Mouse (Mus musculus): Measurements from ENCODE around the gene Dmp1.

Dmp1 gene

DNA sequence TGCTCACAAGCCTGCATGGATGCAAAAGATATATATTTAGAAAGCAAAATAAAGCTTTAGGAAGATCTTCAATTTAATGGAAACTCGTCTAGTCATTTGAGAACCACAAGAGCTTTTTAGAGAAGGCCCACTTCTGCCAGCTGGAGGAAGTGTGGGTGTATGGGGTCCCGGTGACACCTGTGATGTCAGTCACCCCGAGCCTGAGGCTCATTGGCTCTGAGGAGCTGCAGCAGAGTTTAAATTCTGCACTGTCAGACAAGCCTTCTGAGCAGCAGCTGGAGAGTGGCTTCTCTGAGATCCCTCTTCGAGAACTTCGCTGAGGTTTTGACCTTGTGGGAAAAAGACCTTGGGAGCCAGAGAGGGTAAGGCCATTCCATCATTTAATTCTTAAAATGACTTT, at the start of gene Dmp1:
Gene Dmp1 (plus strand): TSS at position 263 of the 400 bp plus-strand sequence.
- TF ChIP-seq GATA4 (IDR thresholded peaks at IDR 0.05; ENCODE audit: insufficient replicate concordance, low read length): no peak

DNA sequence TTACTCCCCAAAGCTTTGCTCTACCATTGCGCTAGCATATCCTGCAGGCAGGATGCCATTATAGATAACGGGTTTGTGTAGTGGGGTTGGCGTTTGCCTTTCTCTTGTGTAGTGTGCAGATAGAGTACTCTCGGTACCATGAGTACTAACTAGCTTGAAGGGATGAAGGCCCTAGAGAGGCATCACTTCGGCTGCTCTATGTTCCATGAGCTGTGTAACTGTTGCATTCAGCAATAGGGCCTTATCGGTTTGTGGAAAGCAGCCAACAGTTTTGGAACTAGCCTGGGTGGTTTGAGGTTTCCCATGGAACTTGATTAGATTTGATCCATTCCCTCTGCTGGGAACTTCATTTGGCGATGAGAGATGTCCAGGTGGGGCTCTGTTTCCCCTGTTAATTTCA, 44.7 kb upstream of the Dmp1 start:
- TF ChIP-seq GATA4 (IDR thresholded peaks at IDR 0.05; ENCODE audit: insufficient replicate concordance, low read length): no peak

DNA sequence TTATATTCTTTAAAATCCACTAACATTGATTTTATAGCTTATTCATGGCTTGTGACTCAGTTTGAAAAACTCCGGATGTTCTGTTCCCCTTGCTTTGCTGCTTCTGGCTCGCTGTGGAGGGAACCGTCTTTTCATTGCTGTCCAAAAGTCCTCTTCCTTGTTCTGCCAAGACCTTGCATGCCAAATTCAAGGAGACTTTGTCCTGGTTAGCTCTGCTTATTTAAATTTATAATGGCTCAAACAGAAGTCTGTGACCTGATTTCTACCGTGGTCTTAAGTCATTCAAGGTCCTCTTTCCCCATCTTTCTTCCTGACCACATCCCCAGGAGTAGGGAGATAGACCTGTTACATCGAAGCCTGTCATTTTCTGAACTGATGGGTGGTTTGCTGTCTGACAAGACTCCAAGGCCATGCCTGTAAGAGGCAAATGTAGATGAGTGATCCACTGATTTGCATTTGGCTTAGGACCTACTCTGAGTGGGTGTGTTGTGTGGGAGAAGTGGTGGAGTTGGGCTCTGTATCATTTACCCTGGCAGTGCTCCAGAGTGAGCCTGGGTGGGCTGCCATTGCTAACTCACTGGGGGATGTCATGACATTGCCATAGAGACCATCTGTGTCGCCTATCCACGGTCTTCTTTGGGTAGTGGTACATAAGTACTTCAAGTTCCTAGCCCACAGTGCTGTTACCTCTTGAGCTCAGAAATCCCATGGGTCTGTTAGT, 43.9 kb upstream of the Dmp1 start:
- TF ChIP-seq GATA4 (IDR thresholded peaks at IDR 0.05; ENCODE audit: insufficient replicate concordance, low read length): no peak

DNA sequence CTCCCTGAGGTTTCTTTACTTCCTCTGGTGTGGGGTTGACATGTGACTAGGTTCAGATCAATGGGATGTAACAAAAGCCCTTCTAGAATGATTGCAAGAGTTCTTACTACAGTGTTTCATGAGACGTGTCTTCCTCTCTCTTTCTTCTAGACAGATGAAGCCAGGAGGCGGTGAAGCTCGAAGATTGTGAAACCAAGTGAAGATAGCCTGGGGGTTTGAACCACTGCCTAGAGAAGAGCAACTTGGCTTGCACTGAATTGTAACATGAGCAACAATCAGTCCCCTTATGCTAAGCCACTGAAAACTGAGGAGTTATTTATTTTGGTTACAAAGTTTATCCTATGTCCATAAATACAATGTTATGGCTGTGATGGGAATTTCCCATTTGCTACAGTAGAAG, 41.8 kb upstream of the Dmp1 start:
- no peak for TF ChIP-seq GATA4 (IDR thresholded peaks at IDR 0.05; ENCODE audit: insufficient replicate concordance, low read length)

DNA sequence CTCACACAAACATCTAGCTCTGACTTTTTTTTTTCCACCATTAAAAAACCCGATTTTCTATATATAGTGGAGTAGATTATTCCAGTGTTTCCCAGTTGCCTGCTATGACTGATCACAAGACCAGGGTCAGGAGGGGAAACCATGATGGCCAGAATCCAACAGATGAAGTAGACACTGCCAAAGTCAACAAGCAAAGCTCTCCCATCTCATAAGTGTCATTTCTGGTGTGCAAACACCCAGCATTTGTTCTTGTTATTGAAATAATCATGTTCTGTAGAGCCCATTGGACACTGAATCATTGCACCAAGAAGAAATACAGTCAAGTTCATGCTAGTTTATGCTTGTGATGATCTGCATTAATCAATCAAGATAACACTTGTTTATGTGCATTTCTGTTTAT, 41.0 kb upstream of the Dmp1 start:
- no peak for TF ChIP-seq GATA4 (IDR thresholded peaks at IDR 0.05; ENCODE audit: insufficient replicate concordance, low read length)

DNA sequence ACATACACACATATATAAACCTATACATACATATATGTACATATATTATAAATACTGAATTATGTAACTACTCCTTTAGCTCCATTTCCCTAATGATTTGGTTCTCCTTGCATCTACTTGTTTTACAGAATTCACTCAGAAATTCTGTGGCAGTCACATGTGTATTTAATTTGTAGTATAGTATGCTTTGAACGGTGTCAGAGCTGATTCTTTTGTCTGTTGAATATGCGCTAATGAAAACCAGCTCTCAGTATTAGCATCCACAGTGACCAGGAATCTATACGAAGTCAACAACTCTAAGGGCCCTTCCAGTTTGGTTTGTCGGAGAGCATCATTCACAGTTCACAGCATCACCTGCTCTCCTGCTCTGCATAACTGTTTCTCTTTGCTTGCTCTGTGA, 38.9 kb upstream of the Dmp1 start:
- TF ChIP-seq GATA4 (IDR thresholded peaks at IDR 0.05; ENCODE audit: insufficient replicate concordance, low read length): no peak

DNA sequence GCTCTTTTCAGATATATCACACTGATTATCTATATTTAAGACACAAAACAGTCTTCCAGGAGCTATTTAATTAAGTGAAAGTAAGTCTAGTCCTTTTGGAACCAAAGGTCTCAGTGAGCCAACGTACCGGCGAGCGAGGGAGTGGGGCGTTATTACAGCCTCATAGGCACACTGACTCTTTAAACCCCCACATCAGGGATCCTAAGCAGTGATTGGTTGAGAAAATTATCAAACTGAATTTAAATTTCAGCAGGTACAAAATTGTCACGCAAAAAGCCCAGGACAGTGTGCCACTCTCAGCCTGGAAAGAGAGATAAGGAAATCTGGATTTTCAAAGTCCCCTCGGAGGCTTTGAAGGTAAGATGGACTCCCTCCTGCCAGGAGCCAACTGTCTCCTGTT, 32.0 kb upstream of the Dmp1 start, which contains the start of gene Dspp:
Gene Dspp (plus strand): TSS at position 301 of the 400 bp plus-strand sequence.
- no peak for TF ChIP-seq GATA4 (IDR thresholded peaks at IDR 0.05; ENCODE audit: insufficient replicate concordance, low read length)

DNA sequence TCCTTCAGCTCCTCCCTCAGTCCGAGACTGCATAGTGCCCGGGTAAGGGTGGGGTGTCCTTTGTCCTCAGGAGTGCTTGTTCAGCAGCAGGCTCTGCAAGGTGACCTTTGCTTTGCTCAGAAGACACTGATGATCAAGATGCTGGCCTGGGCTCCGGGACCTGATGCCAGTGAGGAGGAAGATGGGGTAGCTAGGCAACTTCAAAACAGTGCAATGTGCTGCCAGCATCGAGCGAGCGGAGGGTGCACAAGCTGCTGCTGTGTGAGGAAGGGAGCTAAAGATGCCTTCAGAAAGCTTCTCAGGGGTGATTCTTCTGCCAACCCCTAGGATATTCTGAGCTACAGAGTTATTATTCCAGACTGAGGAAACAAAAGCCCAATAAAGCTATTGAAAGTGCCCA, 29.3 kb upstream of the Dmp1 start:
- no peak for TF ChIP-seq GATA4 (IDR thresholded peaks at IDR 0.05; ENCODE audit: insufficient replicate concordance, low read length)

DNA sequence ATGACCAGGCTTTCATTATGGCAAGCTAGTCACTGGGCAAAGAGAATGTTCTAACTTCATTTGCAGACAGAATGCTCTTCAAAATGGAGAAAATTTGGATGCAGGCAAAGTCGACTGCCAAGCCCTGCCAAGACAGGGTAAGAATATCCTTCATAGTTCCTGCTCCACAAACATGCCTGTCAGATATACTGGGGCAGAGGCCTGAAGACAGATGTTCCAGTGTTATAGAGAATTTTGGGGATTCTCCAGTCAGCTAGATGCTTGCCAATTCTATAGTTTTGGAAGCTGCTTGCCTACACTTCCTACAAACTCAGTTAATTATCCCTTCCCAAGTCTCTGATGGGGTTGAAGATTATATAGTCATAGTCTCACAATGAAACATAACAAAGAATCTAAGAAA, 18.7 kb upstream of the Dmp1 start:
- TF ChIP-seq GATA4 (IDR thresholded peaks at IDR 0.05; ENCODE audit: insufficient replicate concordance, low read length): no peak

DNA sequence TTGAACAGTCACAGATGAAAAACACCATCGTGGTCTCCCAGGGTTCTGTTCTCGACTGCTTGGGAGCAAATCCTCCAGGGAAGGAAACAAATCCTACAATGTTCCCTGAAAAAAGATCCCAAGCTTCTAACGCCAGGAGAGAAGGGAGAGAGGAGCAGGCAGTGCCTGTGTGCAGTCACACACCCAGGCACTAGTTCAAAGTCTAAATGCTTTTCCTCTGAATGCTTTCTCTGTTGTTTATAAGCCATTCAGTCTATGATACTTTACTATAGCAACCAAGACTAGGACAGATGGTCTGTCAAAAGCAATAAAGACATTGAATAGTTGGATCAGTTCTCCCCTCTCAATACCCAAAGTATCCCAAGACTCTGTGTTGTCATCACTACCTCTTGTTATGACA, 15.1 kb upstream of the Dmp1 start:
- no peak for TF ChIP-seq GATA4 (IDR thresholded peaks at IDR 0.05; ENCODE audit: insufficient replicate concordance, low read length)

DNA sequence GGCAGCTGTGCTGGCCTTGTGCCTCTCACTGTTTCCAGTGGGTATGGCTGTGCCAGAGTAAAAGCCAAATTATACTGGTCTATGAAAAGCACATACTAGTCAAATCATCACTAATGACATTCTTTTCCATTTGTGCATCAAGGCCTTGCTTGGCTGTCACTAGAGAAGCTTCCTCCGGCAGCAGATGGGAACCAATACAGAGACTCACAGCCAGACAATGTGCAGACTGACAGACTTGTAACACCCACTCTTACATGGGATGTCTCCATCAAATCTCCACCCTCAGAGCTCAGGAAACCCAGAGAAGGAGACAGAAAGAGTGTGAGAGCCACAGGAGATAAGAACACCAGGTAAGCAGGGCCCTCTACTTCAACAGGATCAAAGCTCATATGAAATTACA, 7.3 kb upstream of the Dmp1 start:
- TF ChIP-seq GATA4 (IDR thresholded peaks at IDR 0.05; ENCODE audit: insufficient replicate concordance, low read length): no peak

DNA sequence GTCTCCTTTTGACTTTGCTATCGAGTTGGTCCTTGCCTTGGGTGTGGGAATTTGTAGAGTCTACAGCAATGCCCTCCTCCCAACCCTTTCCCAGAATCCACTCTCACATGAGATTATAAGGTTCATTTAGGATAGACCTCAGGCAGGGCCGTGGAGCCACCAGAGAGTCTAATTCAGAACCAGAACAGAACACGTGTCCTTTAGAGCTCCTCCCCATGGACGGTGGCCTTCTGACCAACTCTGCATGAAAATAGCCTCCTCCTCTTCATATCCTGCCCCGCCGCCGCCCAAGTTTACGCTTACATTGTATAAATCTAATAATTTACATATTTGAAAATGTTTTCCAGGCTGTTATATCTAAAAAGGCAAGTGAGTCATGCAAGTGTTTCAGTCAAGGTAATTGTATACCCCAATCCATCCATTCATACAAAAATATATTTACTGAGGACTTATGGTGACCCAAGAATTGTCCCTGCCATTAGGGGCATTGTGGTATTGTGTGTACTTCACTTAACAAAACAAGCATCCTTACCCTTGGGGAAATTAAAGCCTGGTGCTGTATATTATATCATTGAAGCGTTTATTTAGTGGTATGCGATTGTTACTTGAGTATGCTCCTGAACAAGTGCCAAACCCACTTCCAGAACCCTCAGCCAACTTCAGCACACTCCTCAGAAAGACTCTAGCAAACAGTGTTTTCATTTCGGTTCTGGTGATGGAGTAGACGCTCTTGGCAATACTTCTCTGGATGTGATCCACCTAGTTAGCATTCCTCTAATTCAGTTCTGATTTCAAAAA, 1.1 kb upstream of the Dmp1 start:
- no peak for TF ChIP-seq GATA4 (IDR thresholded peaks at IDR 0.05; ENCODE audit: insufficient replicate concordance, low read length)

DNA sequence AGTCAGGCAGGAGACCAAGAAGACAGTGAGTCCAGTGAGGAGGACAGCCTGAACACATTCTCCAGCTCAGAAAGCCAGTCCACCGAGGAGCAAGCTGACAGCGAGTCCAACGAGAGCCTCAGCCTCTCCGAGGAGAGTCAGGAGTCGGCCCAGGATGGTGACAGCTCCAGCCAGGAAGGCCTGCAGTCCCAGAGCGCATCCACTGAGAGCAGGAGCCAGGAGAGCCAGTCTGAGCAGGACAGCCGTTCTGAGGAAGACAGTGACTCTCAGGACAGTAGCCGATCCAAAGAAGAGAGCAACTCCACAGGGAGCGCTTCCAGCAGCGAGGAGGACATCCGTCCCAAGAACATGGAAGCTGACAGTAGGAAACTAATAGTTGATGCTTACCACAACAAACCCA, 10.1 kb downstream of the Dmp1 start:
- TF ChIP-seq GATA4 (IDR thresholded peaks at IDR 0.05; ENCODE audit: insufficient replicate concordance, low read length): no peak

DNA sequence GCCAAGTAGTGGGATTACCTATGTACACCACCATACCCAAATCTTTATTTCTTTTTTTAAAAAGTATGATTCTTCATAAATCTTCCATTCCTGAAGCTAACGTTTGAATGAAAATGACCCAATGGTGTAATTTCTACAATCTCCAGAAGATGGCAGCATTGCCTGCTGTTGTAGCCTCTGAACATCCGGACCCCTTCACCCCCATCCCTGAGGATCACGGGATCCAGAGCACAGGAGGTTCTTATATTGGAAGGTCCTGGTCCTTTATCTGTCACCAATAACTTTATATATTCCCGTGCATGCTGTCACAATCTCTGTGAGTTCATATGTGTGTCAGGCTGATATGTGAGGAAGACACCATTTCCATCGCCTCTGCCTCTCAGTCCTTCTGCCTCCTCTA, 16.5 kb downstream of the Dmp1 start:
- no peak for TF ChIP-seq GATA4 (IDR thresholded peaks at IDR 0.05; ENCODE audit: insufficient replicate concordance, low read length)

DNA sequence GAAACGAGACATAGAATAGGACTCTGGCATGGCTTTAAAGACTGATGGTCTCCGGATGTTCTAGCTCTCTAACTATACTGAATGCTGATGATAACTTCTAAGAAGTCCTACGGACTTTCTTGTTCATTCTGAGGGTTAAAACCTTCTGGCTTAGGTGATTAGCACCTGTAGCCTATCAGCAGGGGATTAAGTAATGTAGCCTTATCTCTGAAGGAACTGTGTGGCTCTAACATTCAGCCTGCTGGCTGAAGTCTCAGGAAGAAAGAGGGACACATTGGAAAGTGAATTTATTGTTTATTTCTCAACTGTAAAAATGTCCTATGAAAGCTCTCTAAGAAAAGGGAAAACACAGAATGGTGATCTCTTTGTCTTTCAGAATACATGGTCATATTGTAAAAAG, 21.9 kb downstream of the Dmp1 start:
- TF ChIP-seq GATA4 (IDR thresholded peaks at IDR 0.05; ENCODE audit: insufficient replicate concordance, low read length): no peak

DNA sequence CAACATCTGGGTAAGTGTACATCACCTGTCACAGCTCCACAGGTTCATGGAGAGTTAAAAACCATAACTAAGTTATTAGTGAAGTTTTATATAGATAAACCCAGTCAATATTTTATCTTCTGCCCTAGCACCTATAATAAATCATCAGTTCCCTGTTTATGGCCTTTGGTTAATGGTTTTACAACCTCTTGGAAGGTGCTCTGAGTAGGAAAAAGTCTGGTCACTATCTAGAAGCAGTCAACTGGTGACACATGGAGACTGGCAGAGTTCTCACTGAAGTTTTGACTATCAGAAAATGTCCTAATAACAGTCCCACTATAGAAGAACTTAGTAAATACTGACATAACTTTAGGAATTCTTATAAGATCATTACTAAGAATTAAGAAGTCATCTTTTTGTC, 22.3 kb downstream of the Dmp1 start:
- TF ChIP-seq GATA4 (IDR thresholded peaks at IDR 0.05; ENCODE audit: insufficient replicate concordance, low read length): no peak

Measured in liver, adult (tissue).